Mouse (Mus musculus) thymus, postnatal 10 days (tissue): ENCODE measurements around the gene Gabarapl2.
"Not testable (repeated sequence)": the region's sequence is repeated elsewhere in the genome, so short reads cannot be mapped to it uniquely, and the experiment has no call there.

Experiments
- DNase-seq, 2 experiments: peaks; one replicate each; pipeline ENCODE4 v3.0.0; 2021; ENCODE audit warnings: low spot score in 2 of 2

The Gabarapl2 gene

GRCm38 (mm10) chr8:111937184-111937583 lies 3.3 kb upstream of the Gabarapl2 start:
- DNase-seq, result no peak

DNA sequence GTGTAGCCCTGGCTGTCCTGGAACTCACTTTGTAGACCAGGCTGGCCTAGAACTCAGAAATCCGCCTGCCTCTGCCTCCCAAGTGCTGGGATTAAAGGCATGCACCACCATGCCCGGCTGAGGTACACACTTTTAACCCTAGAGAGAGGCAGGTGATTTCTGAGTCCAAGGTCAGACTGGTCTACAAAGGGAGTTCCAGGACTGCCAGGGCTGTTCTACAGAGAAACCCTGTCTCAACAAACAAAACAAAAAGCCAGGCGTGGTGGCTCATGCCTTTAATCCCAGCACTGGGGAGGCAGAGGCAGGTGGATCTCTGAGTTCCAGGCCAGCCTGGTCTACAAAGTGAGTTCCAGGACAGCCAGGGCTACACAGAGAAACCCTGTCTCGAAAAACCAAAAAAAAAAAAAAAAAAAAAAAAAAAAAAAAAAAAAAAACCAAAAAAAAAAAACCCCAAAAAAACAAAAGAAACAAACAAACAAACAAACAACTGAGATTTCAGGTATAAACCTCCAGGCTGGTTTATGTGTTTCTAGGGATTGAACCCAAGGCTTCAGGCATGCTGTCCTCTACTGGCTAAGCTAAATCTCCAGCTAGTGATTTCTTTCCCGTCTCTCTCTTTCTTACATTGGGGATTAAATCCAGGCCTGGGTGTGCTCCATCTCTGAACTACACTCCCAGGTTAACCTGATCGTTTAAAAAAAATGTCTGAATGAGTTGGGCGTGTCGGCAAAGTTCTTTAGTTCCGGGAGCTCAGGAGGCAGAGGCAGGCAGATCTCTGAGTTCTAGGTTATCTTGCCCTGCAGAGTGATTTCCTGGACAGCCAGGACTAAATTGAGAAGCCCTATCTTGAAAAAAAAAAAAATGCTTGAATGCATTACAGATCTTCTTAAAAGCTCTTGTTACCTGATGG lies 2.2 kb upstream of the Gabarapl2 start:
- not testable (repeated sequence) for DNase-seq

DNA sequence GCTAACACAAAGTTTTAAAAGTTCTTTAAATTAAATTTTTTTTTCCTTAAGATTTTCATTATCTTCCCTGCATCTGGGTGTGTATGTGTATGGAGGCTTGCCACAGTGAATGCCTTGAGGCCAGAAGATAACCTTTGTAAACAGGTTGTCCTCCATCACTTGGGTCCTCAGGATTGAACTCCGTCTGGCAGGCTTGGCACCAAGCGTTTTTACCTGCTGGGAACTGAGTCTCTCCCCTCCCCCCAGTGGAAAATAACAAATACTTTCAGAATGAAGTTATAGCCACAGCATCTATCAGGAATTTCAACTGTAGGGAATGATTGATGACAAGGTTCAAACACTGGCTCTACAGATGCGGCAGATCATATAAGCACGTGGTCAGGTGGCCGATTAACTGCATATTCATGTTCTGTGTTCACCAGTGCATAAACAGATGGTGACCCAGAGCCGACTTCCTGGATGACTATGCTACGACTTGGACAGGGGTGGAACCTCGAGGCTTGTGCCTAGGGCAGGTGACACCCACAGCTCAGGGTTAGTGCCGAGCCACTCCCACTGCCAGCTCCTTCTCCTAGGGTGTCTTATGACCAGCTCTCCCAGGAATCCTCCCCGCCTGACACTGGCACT lies 874 bp upstream of the Gabarapl2 start:
- DNase-seq, result peak in 1 of 2 experiments; percentile 16

DNA sequence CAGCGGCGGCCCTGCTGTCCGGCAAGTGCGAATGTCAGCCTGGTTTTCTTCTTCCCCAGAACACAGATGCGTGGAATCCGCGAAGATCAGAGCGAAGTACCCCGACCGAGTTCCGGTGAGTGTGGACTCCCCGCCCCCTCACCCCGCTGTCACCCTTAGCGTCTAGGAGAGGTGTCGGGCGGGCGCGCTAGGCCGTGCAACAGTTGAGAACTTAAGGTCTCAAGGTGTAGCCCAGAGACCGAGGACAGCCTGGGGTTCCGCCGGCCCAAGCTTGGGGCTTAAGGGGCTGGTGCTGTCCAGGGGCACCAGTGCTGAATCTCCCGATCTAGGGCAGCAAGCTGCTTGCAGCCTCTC lies 575 bp downstream of the Gabarapl2 start:
- DNase-seq, result peak; percentile 44 to 52

- no peak for DNase-seq
Measured at GRCm38 (mm10) chr8:111943544-111943943, 3.0 kb downstream of the Gabarapl2 start.

DNA sequence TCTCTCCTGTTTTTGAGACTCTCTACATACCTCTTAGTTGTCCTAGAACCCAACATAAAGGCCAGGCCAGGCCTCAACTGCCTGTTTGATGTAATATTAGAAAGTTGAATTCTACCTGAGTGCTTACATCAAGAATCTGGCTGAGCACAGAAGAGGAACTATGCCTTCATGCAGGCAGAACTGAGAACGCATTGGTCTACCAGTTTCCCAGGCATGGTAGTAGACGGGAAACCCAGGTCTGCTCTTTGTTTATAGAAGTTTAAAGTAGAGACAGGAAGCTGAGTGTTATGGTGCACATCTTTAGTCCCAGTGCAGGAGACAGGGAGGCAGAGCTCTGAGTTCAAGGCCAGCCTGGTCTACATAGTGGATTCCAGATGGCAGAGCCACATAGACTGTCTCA lies 6.6 kb downstream of the Gabarapl2 start:
- DNase-seq, result no peak

DNA sequence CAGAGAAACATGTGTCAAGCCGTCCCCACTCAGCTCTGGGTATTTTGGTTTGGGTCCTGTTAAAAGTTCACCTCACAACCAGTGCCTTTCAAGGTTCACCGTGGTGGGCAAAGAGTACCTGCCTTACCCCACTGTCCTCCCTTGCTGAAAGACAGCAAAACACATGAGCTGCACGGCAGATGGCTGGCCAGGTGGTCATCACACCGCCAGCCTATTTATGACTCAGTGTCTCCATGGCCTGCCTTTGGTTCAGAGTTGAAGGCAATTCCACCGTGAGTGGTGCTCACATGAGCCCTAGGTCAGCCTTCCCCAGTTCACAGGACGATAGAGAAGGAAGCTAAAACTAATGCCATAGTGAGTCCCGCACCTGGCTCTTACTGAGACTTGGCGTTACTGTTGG lies 7.5 kb downstream of the Gabarapl2 start:
- DNase-seq, result no peak

DNA sequence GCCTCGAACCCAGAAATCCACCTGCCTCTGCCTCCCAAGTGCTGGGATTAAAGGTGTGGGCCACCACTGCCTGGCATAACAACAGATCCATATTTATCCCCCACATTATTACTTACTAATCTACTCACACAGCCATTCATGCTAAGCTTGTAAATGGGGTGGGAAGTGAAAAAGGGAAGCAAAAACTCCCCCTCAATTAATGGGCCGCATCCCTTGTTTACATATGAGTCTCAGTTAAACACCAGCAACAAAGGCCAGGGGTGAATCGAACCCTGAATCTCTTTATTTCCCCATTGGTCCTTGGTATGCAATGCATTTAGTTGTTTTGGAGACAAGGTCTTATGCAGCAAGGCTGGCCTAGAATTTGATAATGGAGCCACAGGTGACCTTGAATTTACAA lies 10.3 kb downstream of the Gabarapl2 start:
- no peak for DNase-seq

DNA sequence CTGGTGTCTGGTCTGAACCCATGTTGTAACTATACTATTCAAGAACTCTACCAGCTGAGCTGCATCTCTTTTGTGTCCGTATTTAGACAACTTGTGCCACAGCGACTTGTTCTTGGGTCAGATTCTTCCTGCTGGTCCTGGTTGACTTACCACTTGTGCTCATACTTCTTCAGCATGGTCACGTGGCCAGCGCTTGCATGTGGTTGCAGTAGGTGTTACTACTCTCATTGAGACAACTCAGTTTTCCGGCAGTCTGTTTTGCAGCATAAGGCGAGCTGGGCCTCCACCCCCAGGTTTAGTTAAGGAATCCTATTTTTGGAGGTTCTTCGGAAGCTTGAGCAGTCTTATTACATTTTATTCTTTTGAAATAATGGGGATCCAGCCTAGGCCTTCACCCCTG lies 10.8 kb downstream of the Gabarapl2 start:
- DNase-seq, result no peak

- no peak for DNase-seq
Measured at GRCm38 (mm10) chr8:111951936-111952335, 11.4 kb downstream of the Gabarapl2 start.

DNA sequence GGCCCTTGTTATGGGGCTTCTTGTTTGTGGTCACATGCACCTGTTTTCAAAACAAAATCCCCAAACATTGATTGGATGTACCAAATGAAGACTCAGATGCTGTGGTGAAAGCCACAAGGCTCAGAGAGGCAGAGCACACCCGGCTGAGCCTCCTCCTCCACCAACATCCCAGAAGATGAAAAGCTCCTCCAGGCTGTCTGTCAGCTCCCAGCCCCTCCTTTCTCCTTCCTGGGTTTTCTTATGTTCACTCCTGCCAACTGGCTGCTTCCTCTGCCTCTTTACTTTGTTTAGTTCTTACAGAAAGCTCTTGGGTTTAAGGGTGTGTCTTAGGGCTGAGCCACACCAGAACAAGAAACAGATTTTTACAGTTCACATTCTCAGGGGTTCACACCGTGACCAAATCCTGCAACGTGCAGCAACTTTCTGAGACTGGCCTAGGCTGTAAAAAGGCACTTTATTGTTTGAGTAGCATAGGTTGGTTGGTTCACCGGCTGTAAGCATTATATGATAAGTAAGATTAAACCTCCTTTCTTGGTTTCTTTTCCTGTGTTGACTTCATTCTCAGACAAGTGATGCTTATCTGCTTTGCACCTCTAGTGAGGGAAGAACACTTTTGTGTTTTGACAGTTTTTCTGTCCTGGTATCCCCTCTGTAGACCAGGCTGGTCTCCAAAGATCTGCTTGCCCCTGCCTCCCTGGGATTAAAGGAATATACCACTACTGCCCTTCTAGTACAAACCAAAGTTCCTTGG lies 14.5 kb downstream of the Gabarapl2 start:
- DNase-seq, result no peak

DNA sequence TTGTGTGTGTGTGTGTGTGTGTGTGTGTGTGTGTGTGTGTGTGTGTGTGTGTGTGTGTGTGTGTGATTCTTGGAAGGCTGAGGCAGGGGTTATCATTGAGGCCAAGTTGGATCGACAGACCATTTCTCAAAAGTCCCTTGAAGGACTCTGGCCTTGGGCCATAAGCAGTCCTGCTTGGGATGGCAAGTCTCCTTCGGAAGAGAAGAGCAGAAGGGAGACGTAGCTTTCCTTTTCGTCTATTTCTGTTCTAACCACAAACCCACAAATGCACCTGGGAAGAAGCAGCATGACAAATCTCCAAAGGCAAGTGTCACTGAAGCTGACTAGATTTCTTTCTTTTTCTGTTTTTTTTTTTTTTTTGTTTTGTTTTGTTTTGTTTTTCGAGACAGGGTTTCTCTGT lies 15.4 kb downstream of the Gabarapl2 start:
- DNase-seq, result no peak

DNA sequence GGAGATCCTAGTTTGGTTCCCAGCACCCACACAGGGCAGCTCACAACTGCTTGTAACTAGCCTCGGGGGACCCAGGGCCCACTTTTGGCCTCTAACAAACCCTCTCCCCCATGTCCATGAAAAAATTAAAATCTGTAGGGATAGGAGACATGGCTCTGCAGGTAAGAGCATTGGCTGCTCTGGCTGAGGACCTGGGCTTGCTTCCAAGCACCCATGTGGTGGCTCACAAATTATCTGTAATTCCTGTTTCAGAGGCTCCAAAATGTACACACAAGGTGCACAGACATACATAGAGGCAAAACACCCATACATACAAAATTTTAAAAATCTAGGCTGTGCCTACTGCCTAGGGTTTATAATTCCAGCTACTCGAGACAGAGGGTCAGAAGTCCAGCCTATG lies 16.7 kb downstream of the Gabarapl2 start:
- no peak for DNase-seq

GRCm38 (mm10) chr8:111960591-111961321 lies 20.3 kb downstream of the Gabarapl2 start:
- DNase-seq, result no peak

DNA sequence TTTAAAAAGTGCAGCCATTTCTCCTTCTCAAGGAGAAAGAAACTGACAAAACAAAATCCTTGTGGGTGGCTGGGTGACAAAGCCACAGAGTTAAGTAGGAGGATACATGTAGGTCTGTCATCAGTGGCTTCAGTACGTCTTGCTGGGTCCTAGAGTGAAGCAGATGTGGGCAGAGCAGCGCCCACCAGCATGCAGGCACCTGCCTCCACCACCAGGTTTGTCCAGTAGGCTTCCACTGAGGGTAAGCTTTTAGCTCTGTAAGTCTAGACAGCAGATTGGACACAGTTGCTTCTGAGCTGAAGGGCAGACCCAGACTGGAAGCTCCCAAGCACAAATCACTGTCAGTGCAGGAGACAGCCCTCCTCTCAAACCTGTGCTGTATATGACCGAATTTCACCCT lies 20.8 kb downstream of the Gabarapl2 start:
- DNase-seq, result no peak

DNA sequence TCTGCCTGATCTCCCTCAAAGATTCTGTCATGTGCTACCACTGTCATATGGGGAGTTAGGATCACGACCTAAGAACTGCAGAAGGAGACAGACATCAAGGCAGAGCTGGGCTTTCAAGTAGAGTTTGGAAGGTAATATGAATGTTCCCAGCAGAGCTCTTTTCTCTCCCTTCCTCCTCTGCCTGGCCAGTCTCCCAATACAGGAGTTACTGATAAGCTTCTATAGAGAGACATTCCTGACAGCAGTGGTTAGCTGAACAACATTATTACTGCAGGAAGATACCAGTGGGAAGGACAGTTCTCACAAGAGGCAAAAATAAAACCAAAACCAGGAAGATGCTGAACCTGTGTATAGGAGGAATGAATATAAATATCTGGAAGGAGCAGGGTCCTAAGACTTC lies 22.1 kb downstream of the Gabarapl2 start:
- DNase-seq, result no peak

DNA sequence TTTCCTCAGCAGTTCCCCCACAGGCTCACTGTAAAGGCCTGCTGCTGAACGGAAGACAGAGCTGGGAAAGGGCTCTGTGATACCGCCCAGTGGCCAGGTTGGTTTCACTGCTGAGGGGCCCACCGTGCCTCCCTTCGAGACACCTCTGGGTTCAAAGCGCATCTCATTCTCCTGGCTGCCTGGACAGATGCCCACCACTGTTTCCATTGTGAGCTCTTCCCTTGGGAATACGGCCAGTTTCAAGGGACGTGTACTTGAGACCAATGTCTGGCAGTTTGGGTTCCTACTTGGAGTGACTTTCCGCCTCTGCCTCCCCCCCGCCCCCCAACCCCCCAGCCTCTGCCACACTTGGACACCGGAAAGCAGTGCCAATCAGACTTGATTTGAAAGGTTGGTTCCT lies 22.6 kb downstream of the Gabarapl2 start:
- DNase-seq, result no peak

- DNase-seq, result no peak
Measured at GRCm38 (mm10) chr8:111963546-111963945, 23.0 kb downstream of the Gabarapl2 start.

GRCm38 (mm10) chr8:111964351-111964750 lies 23.8 kb downstream of the Gabarapl2 start:
- no peak for DNase-seq

DNA sequence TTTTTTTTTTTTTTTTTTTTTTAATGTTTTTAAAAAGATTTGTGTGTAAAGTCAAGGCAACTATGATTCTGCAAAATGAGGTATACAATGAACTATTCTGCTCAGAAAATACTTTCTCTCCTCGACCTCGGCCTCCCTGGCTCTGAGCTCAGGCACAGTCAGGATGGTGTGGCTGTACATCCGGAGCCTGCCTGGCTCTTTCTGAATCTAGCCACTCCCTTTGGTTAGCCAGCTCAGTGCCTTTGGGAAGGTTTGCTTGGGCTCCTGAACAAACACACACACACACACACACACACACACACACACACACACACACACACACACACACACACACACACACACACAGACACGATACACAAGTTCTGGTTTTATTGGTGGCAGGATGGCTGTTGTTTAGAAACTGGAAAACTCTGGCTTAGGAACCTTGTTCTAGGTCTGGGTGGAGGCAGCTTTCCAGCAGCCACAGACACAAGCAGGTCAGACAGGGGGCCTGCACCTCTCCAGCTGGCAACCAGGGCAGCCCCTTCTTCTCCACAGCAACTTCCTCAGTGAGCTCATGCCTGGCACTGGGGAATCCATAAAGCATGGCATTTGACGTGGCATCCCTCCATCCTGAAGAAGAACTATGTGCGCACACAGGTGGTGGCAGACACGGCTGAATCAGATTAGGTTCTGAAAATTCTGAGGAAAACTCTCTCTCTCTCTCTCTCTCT lies 24.5 kb downstream of the Gabarapl2 start:
- no peak for DNase-seq

GRCm38 (mm10) chr8:111967246-111967870 lies 26.9 kb downstream of the Gabarapl2 start:
- DNase-seq, result no peak
